Mouse (Mus musculus) heart, postnatal 0 days (tissue): ENCODE measurements around the gene Sv2b. TPM values are rescaled to one million over a fixed set of nuclear protein-coding genes. Genes with fewer than 3 reads are reported as not detected.

Source experiments
- ATAC-seq: fragments of 200-750 bp; cut with Nextera tagmentation; 2 replicates; pipeline ENCODE4 v1.8.0; 2017; ENCODE audit warnings: low read depth, moderate number of reproducible peaks, moderate library complexity; ENCODE audit not compliant: insufficient read depth
- DNase-seq: peaks from one replicate; pipeline ENCODE4 v3.0.0-alpha.2; 2016; ENCODE audit warnings: low spot score
- H3K27ac ChIP-seq: fragments of 300-500 bp; sonication (generic); 2 replicates; pipeline ENCODE4 v1.5.1; 2014; ENCODE audit warnings: low read depth, mild to moderate bottlenecking
- H3K27me3 ChIP-seq: fragments of 300-500 bp; sonication (generic); 2 replicates; pipeline ENCODE4 v1.6.1; 2014; ENCODE audit warnings: low read length, mixed read lengths; ENCODE audit not compliant: control insufficient read depth, insufficient read depth
- H3K36me3 ChIP-seq: fragments of 300-500 bp; sonication (generic); replicated peaks from 2 replicates; pipeline ENCODE4 v1.6.1; 2014; ENCODE audit warnings: low read length, mixed read lengths; ENCODE audit not compliant: control insufficient read depth, insufficient read depth
- H3K4me1 ChIP-seq: fragments of 300-500 bp; sonication (generic); 2 replicates; pipeline ENCODE4 v1.6.1; 2014; ENCODE audit warnings: antibody characterized with exemption; ENCODE audit not compliant: control insufficient read depth, insufficient read depth
- H3K4me2 ChIP-seq: fragments of 300-500 bp; sonication (generic); 2 replicates; pipeline ENCODE4 v1.6.1; 2014; ENCODE audit warnings: low read depth, mild to moderate bottlenecking, low read length, moderate library complexity
- H3K4me3 ChIP-seq: fragments of 300-500 bp; sonication (generic); 2 replicates; pipeline ENCODE4 v1.5.1; 2014; ENCODE audit warnings: low read depth, low read length
- H3K9ac ChIP-seq: fragments of 300-500 bp; sonication (generic); replicated peaks from 2 replicates; pipeline ENCODE4 v1.6.1; 2014; ENCODE audit warnings: low read depth, low read length, mixed read lengths
- H3K9me3 ChIP-seq: fragments of 300-500 bp; sonication (generic); replicated peaks from 2 replicates; pipeline ENCODE4 v1.6.1; 2016; ENCODE audit warnings: low read length; ENCODE audit not compliant: control insufficient read depth
- CTCF ChIP-seq: IDR thresholded peaks from 2 replicates; pipeline ENCODE4 v1.5.1; 2016; ENCODE audit warnings: antibody characterized with exemption, control low read depth, low read depth
- EP300 ChIP-seq: IDR thresholded peaks from 2 replicates; pipeline ENCODE4 v1.6.1; 2016; ENCODE audit warnings: antibody characterized with exemption, low read depth
- WGBS: fragments of 180-500 bp; shearing (Covaris S2); extraction: QIAGEN DNeasy Blood & Tissue Kit; methylation state at CpG from one replicate; pipeline ENCODE4 v1.1.7; 2014; 5-methylcytosine and 5-hydroxymethylcytosine counted together
- polyA plus RNA-seq: library from polyadenylated mRNA; unstranded; fragments of >200 nt; fragmentation: Nextera tagmentation; extraction: Ambion mirVana; gene quantifications from 2 replicates; pipeline ENCODE4 v1.2.1, GENCODE M21; 2015
- total RNA-seq: library from RNA; depleted of rRNA; stranded (reverse); fragments of >200 nt; gene quantifications from 2 replicates; pipeline ENCODE4 v1.2.3, GENCODE M21; 2014; ENCODE audit warnings: low replicate concordance

Sv2b gene
- total and polyA plus RNA-seq, 2 experiments from 2014 or later = 0.23 to 0.73 TPM

DNA sequence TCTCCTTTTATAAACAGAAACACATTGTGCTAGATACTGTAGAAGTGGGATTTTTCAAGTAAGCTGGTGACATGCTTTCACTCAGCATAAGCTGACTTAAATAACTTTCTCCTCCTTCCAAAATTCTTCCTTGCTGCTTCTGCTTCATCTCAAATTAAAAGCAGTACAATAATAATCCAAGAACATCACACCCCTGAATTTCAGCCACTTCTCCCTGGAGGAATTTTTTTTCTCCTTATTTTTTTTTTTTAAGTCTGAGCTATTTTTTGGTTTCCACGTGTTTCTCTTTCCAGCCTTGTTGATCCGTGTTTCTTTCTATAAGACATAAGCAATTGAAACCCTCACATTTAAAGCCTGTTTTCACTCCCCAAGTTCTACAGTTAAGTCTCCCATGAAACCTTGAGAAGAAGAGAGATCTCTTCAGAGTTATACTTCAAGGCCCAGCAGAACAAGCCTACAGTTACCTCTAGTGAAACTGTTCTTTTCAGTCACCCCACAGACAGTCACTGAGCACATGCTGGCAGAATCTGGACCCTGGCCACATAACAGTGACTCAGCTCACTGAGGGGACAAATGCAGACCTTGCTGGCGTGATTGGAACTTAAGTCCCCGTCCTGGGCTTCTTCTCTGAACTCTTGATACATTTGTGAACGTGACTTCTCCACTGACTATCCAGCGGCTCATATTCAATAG is 6.4 kb downstream of the Sv2b start:
- TF ChIP-seq EP300 (no peak), CTCF (no peak)
- Histone ChIP-seq H3K9ac (no peak overlapping the region), H3K27me3 (peaks cover 17% of the 10 kb centered on the region), H3K4me3 (no peak overlapping the region), H3K36me3 (no peaks in the 10 kb centered on the region), H3K27ac (no peak overlapping the region), H3K4me2 (no peak overlapping the region), H3K4me1 (no peaks in the 10 kb centered on the region), H3K9me3 (no peaks in the 10 kb centered on the region)
- 63% methylated on average over 6 of the region's 6 CpGs for WGBS
- DNase-seq (no peak), ATAC-seq (no peak)

DNA sequence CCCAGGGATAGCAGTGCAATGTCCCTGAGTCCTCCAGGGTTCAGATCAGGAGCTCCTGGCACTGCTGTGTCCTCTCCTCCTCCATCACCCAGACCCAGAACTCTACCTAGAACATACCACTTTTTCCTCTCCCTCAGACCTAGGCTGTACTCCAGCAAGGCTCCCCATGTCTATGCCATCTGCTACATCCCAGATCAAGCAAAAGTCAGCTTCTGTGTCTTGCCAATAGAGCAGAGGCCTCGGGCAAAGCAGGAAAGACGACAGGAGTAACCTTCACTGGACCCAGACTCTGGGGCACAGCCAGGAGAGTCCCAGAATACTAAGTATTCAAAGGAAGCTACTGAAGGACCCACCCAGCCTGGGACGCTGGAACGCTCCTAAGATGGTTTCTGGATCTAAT is 9.8 kb downstream of the Sv2b start:
- no peak overlapping the region for H3K27ac ChIP-seq
- H3K9ac ChIP-seq = no peak overlapping the region
- H3K4me1 ChIP-seq = no peaks in the 10 kb centered on the region
- H3K36me3 ChIP-seq = no peaks in the 10 kb centered on the region
- TF ChIP-seq EP300 = no peak
- TF ChIP-seq CTCF = no peak
- H3K9me3 ChIP-seq = no peaks in the 10 kb centered on the region
- H3K4me3 ChIP-seq = no peak overlapping the region
- no peak overlapping the region for H3K4me2 ChIP-seq
- 0 out of 2 replicates have a peak, but pooled peaks cover 5% of the 10 kb centered on the region for H3K27me3 ChIP-seq
- DNase-seq (no peak), ATAC-seq (no peak)
- 78% methylated on average over 4 of the region's 4 CpGs for WGBS

DNA sequence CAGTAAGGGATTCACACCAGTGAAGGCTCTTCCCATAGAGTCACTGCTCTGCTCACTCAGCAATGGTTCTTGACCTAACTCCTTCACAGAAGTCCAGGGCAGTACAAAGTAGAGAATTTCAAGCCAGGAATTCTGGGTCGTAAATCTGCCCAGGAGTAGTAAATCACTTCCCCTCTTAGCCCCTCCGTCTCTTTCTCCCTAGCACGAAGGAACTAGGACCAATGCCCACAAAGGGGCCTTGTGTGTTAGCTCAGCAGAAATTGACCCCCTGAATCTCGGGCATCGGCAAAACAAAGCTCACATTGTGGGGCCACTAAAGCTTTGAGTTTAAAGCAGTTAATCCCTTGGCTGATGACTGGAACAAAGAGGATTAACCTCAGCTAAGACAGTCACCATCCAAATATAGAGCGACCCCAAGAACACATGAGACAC is 12.4 kb downstream of the Sv2b start:
- 65% methylated on average over 6 of the region's 6 CpGs for WGBS
- ATAC-seq = no peak

DNA sequence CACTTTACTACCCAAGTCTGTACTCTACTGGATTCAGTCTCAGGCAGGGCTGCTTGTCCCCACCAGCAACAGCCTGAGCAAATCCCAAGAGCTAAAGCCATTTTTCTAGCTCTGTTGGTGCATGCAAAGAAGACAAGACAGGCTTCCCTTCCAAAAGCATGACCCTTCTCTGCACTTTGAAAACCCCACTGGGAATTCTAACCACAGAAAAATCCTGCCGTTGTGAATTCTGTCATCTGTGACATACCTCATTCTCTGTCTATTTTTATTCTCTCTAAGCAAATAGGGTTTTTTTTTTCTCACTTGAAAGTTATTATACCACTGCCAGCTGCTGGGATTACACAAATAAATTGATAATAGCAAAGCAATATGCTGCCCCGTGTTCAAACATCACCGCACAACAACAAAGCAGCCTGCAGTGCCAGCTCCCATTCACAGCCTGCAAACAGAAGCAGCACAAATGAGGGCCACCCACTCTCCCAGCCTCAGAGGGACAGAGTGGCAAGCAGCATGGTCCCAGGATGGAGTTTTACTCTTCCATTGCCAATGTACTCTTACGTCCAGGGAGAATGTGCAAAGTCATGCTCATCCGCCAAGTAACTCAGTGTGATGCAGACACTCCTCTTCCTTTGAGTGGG is 13.7 kb downstream of the Sv2b start:
- H3K36me3 ChIP-seq = no peaks in the 10 kb centered on the region
- DNase-seq (no peak), ATAC-seq (no peak)
- no peak overlapping the region for H3K4me2 ChIP-seq
- TF ChIP-seq CTCF (no peak), EP300 (no peak)
- no peak overlapping the region for H3K4me3 ChIP-seq
- H3K9ac ChIP-seq = no peak overlapping the region
- H3K4me1 ChIP-seq = no peaks in the 10 kb centered on the region
- no peak overlapping the region for H3K27ac ChIP-seq
- no peaks in the 10 kb centered on the region for H3K9me3 ChIP-seq
- WGBS = 59% methylated on average over 5 of the region's 5 CpGs
- no peaks in the 10 kb centered on the region for H3K27me3 ChIP-seq

More for the DNA sequence above, 12.4 kb downstream of the Sv2b start:
- no peak overlapping the region for H3K4me2 ChIP-seq
- H3K27ac ChIP-seq = no peak overlapping the region
- no peaks in the 10 kb centered on the region for H3K36me3 ChIP-seq
- H3K4me1 ChIP-seq = no peaks in the 10 kb centered on the region
- DNase-seq = no peak
- H3K27me3 ChIP-seq = no peaks in the 10 kb centered on the region
- H3K9me3 ChIP-seq = no peaks in the 10 kb centered on the region
- H3K9ac ChIP-seq = no peak overlapping the region
- TF ChIP-seq EP300 = no peak
- H3K4me3 ChIP-seq = no peak overlapping the region

DNA sequence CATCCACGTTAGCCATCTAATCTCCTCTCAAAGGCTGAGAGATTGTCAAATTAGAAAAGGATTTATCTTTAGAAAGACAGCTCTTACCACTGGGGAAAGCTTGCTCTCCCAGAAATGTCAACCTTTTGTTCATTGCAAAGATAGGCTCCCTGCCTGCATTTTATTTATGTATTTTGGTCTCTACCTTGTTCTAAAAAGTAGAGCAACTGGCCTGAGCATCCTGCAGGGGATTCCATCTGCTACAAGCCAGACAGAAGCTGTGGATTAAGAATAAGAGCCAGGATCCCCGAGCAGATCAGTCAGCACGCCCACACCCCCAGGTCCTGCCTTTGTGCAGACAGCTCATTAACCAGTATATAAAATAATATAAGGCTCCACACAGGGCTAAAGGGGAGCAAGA is 16.8 kb downstream of the Sv2b start:
- no peaks in the 10 kb centered on the region for H3K36me3 ChIP-seq
- 44% methylated on average over 3 of the region's 3 CpGs for WGBS
- H3K27ac ChIP-seq = no peak overlapping the region
- H3K9ac ChIP-seq = no peak overlapping the region
- TF ChIP-seq EP300 (no peak), CTCF (no peak)
- H3K9me3 ChIP-seq = no peaks in the 10 kb centered on the region
- no peak overlapping the region for H3K4me2 ChIP-seq
- no peak overlapping the region for H3K4me3 ChIP-seq
- ATAC-seq = no peak
- DNase-seq = no peak
- H3K27me3 ChIP-seq = no peaks in the 10 kb centered on the region
- no peaks in the 10 kb centered on the region for H3K4me1 ChIP-seq

DNA sequence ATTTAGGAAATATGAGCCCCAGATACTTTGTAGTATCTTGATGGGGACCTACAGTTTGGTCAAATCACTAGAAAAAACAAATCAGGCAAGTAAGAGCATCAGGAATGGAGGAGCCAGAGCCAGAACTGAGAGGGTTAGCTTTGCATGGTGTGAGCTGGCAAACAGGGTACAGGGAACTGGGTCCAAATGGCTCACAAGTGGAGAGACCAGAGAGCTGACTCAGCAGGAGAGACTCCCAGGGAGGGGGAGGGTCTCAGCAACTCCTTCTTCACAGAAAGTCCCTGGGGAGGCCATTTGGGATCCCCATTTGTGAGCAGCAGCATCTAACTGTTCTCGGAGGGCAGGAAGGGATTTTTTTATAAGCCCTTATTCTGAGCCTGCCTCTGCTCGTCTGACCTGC is 18.5 kb downstream of the Sv2b start:
- H3K27ac ChIP-seq = no peak overlapping the region
- no peaks in the 10 kb centered on the region for H3K27me3 ChIP-seq
- TF ChIP-seq CTCF (no peak), EP300 (no peak)
- H3K9me3 ChIP-seq = no peaks in the 10 kb centered on the region
- WGBS = 21% methylated on average over 2 of the region's 2 CpGs
- H3K4me3 ChIP-seq = no peak overlapping the region
- no peak for ATAC-seq
- no peak for DNase-seq
- no peaks in the 10 kb centered on the region for H3K4me1 ChIP-seq
- no peak overlapping the region for H3K9ac ChIP-seq
- no peaks in the 10 kb centered on the region for H3K36me3 ChIP-seq
- H3K4me2 ChIP-seq = no peak overlapping the region
